ENCODE assay signal across 8 mouse cellular contexts in the genomic region with DNA sequence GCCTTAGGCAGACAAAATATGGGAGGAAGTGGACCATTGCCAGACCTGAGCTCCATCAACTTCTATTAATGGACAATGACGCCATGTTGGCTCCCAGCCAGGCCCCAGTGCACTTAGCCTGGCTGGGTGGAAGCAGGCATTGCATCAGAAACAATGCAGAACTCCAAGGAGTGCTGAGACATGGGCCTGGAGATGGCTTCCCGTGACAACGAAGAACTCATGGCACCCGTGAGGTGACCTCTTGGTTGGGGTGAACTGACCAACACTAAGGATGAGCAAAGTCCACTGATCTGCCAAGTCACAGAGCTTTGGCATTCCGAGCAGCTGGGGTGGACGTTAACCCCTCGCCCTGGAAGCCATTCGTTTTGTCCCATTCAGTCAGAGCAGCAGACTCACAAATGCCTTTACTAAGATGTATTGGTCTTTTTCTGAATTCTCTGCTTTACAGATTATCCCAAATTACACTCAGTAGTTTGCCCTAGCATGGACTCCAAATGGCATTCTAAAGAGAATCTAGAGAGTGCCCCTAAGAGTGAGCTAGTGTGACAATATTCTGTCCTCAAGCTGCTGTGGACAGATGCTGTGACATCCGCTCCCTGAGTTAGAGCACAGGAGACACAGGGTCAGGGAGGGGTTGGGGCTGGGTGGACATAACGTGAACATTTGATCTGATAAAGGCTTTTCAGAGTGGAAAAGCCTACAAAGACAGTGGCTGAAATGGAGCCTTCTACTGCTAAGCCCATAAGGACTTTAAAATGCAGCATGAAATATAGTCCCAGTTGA.
A peak's percentile ranks its signal among the peaks of the same experiment; 100 is the strongest.
DNase-seq lines count a peak whose midpoint lies in the region; ATAC-seq and TF ChIP-seq lines count a peak whose summit lies in the region.

No protein-coding gene starts in this region.

- H3K9me3 ChIP-seq in neural tube, embryonic 11.5 days (ENCODE audit: control insufficient read depth, low read length) = no peaks in the 10 kb centered on the region
- no peaks in the 10 kb centered on the region for H3K9me3 ChIP-seq in kidney, embryonic 15.5 days (replicated peaks)
- H3K9me3 ChIP-seq in liver, embryonic 15.5 days (replicated peaks) = no peaks in the 10 kb centered on the region
- H3K9me3 ChIP-seq in midbrain, embryonic 11.5 days (ENCODE audit: control insufficient read depth, low read length) = no peaks in the 10 kb centered on the region

- ATAC-seq in neural tube, embryonic 11.5 days (ENCODE audit: insufficient read depth, low FRiP score, low TSS enrichment) = no peak; the same call in 1 of the 2 replicates
- ATAC-seq in kidney, embryonic 15.5 days (replicated peaks; ENCODE audit: low FRiP score) = peak; percentile 76
- ATAC-seq in liver, embryonic 15.5 days (ENCODE audit: insufficient read depth) = peak; percentile 60
- ATAC-seq in midbrain, embryonic 11.5 days (ENCODE audit: low FRiP score) = no peak

- WGBS in neural tube, embryonic 11.5 days = 49% methylated on average over 10 of the region's 10 CpGs
- 34% methylated on average over 10 of the region's 10 CpGs for WGBS in heart, adult 2 months
- 29% methylated on average over 10 of the region's 10 CpGs for WGBS in kidney, embryonic 15.5 days
- 57% methylated on average over 10 of the region's 10 CpGs for WGBS in liver, embryonic 15.5 days (ENCODE audit: insufficient replicate concordance)
- WGBS in midbrain, embryonic 11.5 days = 90% methylated on average over 10 of the region's 10 CpGs

- H3K27me3 ChIP-seq in neural tube, embryonic 11.5 days (ENCODE audit: control insufficient read depth, insufficient read depth, low read length) = no peaks in the 10 kb centered on the region
- H3K27me3 ChIP-seq in heart, adult 2 months (ENCODE audit: control insufficient read depth, insufficient read depth, low read length) = no peaks in the 10 kb centered on the region
- no peaks in the 10 kb centered on the region for H3K27me3 ChIP-seq in kidney, embryonic 15.5 days
- H3K27me3 ChIP-seq in liver, embryonic 15.5 days = no peaks in the 10 kb centered on the region
- H3K27me3 ChIP-seq in midbrain, embryonic 11.5 days (ENCODE audit: control insufficient read depth, insufficient read depth, low read length) = no peaks in the 10 kb centered on the region

- H3K4me3 ChIP-seq in neural tube, embryonic 11.5 days (ENCODE audit: low read depth, low read length) = no peak overlapping the region
- no peak overlapping the region for H3K4me3 ChIP-seq in heart, adult 2 months
- H3K4me3 ChIP-seq in kidney, embryonic 15.5 days (replicated peaks) = no peak overlapping the region
- H3K4me3 ChIP-seq in liver, embryonic 15.5 days (replicated peaks) = no peak overlapping the region
- no peak overlapping the region for H3K4me3 ChIP-seq in midbrain, embryonic 11.5 days (ENCODE audit: low read depth, low read length)

- H3K36me3 ChIP-seq in neural tube, embryonic 11.5 days (ENCODE audit: control insufficient read depth, insufficient read depth, low read length) = no peaks in the 10 kb centered on the region
- H3K36me3 ChIP-seq in heart, adult 2 months (ENCODE audit: control insufficient read depth, insufficient read depth, low read length) = no peaks in the 10 kb centered on the region
- H3K36me3 ChIP-seq in kidney, embryonic 15.5 days = no peaks in the 10 kb centered on the region
- no peaks in the 10 kb centered on the region for H3K36me3 ChIP-seq in liver, embryonic 15.5 days (replicated peaks)
- H3K36me3 ChIP-seq in midbrain, embryonic 11.5 days (ENCODE audit: control insufficient read depth, insufficient read depth, low read length) = no peaks in the 10 kb centered on the region

- H3K4me2 ChIP-seq in neural tube, embryonic 11.5 days (ENCODE audit: low read depth) = no peak overlapping the region
- no peak overlapping the region for H3K4me2 ChIP-seq in kidney, embryonic 15.5 days
- no peak overlapping the region for H3K4me2 ChIP-seq in liver, embryonic 15.5 days
- no peak overlapping the region for H3K4me2 ChIP-seq in midbrain, embryonic 11.5 days

- H3K9ac ChIP-seq in neural tube, embryonic 11.5 days (ENCODE audit: low read length) = no peak overlapping the region
- H3K9ac ChIP-seq in heart, adult 2 months (ENCODE audit: low read depth, low read length) = no peak overlapping the region
- H3K9ac ChIP-seq in kidney, embryonic 15.5 days = no peak overlapping the region
- H3K9ac ChIP-seq in liver, embryonic 15.5 days = no peak overlapping the region
- H3K9ac ChIP-seq in midbrain, embryonic 11.5 days (ENCODE audit: low read length) = no peak overlapping the region

- TF ChIP-seq CTCF in heart, adult 2 months (IDR thresholded peaks at IDR 0.05) = no peak

- TF ChIP-seq EP300 in heart, adult 2 months (IDR thresholded peaks at IDR 0.05; ENCODE audit: insufficient read depth, low read depth, low read length) = no peak

- H3K27ac ChIP-seq in neural tube, embryonic 11.5 days (ENCODE audit: low read depth, low read length) = no peak overlapping the region
- peak overlapping the region; percentile 48 for H3K27ac ChIP-seq in heart, adult 2 months
- peak overlapping the region; percentile 42 for H3K27ac ChIP-seq in kidney, embryonic 15.5 days
- H3K27ac ChIP-seq in liver, embryonic 15.5 days (replicated peaks) = no peak overlapping the region
- H3K27ac ChIP-seq in midbrain, embryonic 11.5 days (ENCODE audit: low read depth, low read length) = no peak overlapping the region

- intact Hi-C loops in heart, adult 2 months (cut with DNase I) = loop anchor here (5.0 kb wide), 1 partner anchor 108 kb away; the partner anchor contains the start of gene Snx18

- no peaks in the 10 kb centered on the region for H3K4me1 ChIP-seq in neural tube, embryonic 11.5 days (ENCODE audit: control insufficient read depth, insufficient read depth, low read length)
- H3K4me1 ChIP-seq in heart, adult 2 months (ENCODE audit: control insufficient read depth, insufficient read depth, low read length) = peaks cover 5% of the 10 kb centered on the region
- H3K4me1 ChIP-seq in kidney, embryonic 15.5 days = peaks cover 18% of the 10 kb centered on the region
- peaks cover 4% of the 10 kb centered on the region; the same call in 1 of the 2 replicates for H3K4me1 ChIP-seq in liver, embryonic 15.5 days (replicated peaks)
- H3K4me1 ChIP-seq in midbrain, embryonic 11.5 days (ENCODE audit: control insufficient read depth, insufficient read depth, low read length) = no peaks in the 10 kb centered on the region

- 0 out of 2 replicates have a peak, but pooled peaks have one; percentile 22 for TF ChIP-seq POLR2A in heart, adult 2 months (IDR thresholded peaks at IDR 0.05; ENCODE audit: insufficient read depth, low read depth, low read length)

- DNase-seq in neural tube, embryonic 11.5 days (ENCODE audit: low spot score) = peak; percentile 32
- no peak for DNase-seq in neural tube, embryonic 10.5 days (ENCODE audit: extremely low spot score, low spot score)
- peak; percentile 61 for DNase-seq in cerebellum, adult 9-10 months
- DNase-seq in heart, adult 2 months = peak; percentile 90
- peak; percentile 56 to 69 for DNase-seq in right cerebral cortex, adult 2 months (ENCODE audit: low spot score in 2 of 2)
- no peak for DNase-seq in midbrain, embryonic 11.5 days (ENCODE audit: low spot score, missing footprints)

- H3K79me2 ChIP-seq in heart, adult 2 months (replicated peaks; ENCODE audit: control insufficient read depth, insufficient read depth, low read length) = no peaks in the 10 kb centered on the region

Comparison
In these comparisons a context has a peak if more than half of its experiments do, and no peak if none do; other contexts are left out.
1. DNase-seq: peak in neural tube, embryonic 11.5 days (single experiment), cerebellum, adult 9-10 months (single experiment), heart, adult 2 months (2 of 2) and right cerebral cortex, adult 2 months (2 of 2); none in neural tube, embryonic 10.5 days (single experiment) and midbrain, embryonic 11.5 days (single experiment).
2. ATAC-seq: peak in kidney, embryonic 15.5 days (single experiment) and liver, embryonic 15.5 days (single experiment); none in neural tube, embryonic 11.5 days (single experiment) and midbrain, embryonic 11.5 days (single experiment).
3. H3K27ac ChIP-seq: peak in heart, adult 2 months (single experiment) and kidney, embryonic 15.5 days (single experiment); none in neural tube, embryonic 11.5 days (single experiment), liver, embryonic 15.5 days (single experiment) and midbrain, embryonic 11.5 days (single experiment).